Mouse (Mus musculus): ENCODE results near the gene Dtx2.
"Not testable (repeated sequence)": the region's sequence is repeated elsewhere in the genome, so short reads cannot be mapped to it uniquely, and the experiment has no call there.

The Dtx2 gene

GRCm38 (mm10) chr5:136066404-136067148, 72.0 kb downstream of the Dtx2 start:
- not testable (repeated sequence) for DNase-seq (ENCODE audit: low spot score)

DNA sequence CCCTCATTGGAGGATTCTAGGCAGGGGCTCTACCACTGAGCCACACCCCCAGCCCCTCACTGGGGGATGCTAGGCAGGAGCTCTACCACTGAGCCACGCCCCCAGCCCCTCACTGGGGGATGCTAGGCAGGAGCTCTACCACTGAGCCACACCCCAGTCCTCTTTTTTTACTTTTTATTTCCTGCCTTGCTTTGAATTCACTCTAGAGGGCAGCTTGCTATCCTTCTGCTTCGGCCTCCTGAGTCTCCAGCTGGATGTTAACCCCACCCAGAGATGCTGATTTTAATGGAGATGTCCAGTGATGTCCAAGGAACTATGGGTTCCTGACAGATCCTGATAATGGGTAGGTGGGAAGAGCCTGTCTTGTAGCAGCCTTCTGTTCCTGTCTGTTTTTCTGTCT, 74.8 kb downstream of the Dtx2 start:
- no peak for DNase-seq (ENCODE audit: low spot score)

DNA sequence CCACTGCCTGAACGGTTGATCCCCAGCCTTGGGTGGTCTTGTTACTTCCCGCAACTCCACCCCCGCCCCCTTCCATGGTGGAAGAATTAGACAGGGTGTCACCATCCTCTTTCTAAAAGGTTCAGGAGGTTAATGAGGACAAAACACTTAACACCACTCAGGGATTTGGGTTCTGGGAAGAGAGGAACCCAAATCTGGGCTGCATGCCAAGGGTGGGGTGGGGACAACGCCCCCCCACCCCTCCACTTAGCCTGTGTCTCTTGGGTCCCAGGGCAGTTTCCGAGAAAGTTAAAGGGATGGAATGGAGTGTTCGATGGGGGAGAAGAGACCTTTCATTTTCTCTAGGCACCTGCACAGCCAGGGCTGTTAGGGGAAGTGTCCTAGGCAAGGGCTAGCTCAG, 78.5 kb downstream of the Dtx2 start:
- no peak for DNase-seq (ENCODE audit: low spot score)

DNA sequence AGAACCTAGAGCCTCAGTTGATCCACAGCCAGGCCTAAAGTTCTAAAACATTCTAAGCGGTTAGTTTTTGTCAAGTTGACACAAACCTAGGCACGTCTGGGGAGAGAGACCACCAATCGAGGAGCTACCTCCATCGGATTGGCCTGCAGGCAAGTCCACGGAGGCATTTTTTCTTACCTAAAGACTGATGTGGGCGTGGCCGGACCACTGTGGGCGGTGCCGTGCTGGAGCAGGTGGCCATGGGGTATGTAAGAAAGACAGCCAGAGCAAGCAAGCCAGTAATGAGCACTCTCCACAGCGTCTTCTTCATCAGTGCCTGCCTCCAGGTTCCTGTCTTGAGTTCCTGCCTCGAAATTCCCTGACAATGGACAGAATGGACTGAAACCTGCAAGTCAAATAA, 78.9 kb downstream of the Dtx2 start:
- DNase-seq (ENCODE audit: low spot score), result no peak

GRCm38 (mm10) chr5:136075076-136075475, 80.5 kb downstream of the Dtx2 start:
- no peak for DNase-seq (ENCODE audit: low spot score)

GRCm38 (mm10) chr5:136076284-136076683, 81.7 kb downstream of the Dtx2 start:
- no peak for DNase-seq (ENCODE audit: low spot score)

DNA sequence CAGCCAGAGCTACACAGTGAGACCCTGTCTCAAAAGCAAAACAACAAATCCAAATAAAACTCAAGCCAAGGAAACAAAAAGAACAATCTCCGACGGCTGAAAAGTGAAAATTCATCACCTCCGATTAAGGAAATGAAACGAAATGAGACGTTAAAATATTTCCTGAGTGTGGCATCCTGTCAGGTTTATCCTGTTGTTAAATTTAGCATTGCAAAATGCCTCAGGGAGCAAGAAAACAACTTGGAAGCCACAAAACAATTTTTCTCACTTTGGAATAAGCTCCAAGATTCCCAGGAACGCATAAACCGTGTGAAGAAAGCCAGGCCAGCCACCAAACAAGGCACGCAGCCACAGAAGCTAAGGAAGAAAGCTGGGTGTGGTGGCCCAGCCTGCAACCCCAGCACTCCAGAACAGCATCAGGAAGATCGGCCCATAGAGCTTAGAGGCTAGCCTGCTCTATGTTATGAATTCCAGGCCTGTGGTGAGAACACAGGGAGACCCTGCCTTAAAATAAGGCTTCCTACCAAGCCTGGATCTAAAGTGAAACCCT, 82.5 kb downstream of the Dtx2 start:
- no peak for DNase-seq (ENCODE audit: low spot score)

- no peak for DNase-seq (ENCODE audit: low spot score)
Observed at GRCm38 (mm10) chr5:136078136-136078535, 83.5 kb downstream of the Dtx2 start.

- no peak for DNase-seq (ENCODE audit: low spot score)
Observed at GRCm38 (mm10) chr5:136082345-136082744, 87.7 kb downstream of the Dtx2 start.
